Mouse (Mus musculus) urinary bladder, adult 18-20 months (tissue): Measurements from ENCODE around the gene Bcr.

Source experiments
- DNase-seq, 2 experiments: peaks; one replicate each; pipeline ENCODE4 v3.0.0; 2022; ENCODE audit warnings: low spot score in 2 of 2, mixed read lengths in 2 of 2

Bcr gene

GRCm38 (mm10) chr10:75130372-75131046 lies 70.1 kb downstream of the Bcr start:
- no peak for DNase-seq

GRCm38 (mm10) chr10:75131625-75132024 lies 71.2 kb downstream of the Bcr start:
- no peak for DNase-seq

GRCm38 (mm10) chr10:75134861-75135517 lies 74.6 kb downstream of the Bcr start:
- no peak for DNase-seq

- no peak for DNase-seq
Measured at GRCm38 (mm10) chr10:75135518-75136162, 75.2 kb downstream of the Bcr start.

- DNase-seq = no peak
Measured at GRCm38 (mm10) chr10:75137148-75137547, 76.8 kb downstream of the Bcr start.

GRCm38 (mm10) chr10:75145221-75145620 lies 84.8 kb downstream of the Bcr start:
- DNase-seq = no peak

- DNase-seq = no peak
Measured at GRCm38 (mm10) chr10:75146001-75146400, 85.6 kb downstream of the Bcr start.

- DNase-seq = no peak
Measured at GRCm38 (mm10) chr10:75146619-75147018, 86.2 kb downstream of the Bcr start.

GRCm38 (mm10) chr10:75148295-75148694 lies 87.9 kb downstream of the Bcr start:
- DNase-seq = no peak

GRCm38 (mm10) chr10:75150361-75150760 lies 90.0 kb downstream of the Bcr start:
- no peak for DNase-seq

GRCm38 (mm10) chr10:75151311-75151710 lies 90.9 kb downstream of the Bcr start:
- peak; percentile 30 to 66 for DNase-seq

- no peak for DNase-seq
Measured at GRCm38 (mm10) chr10:75156835-75157234, 96.4 kb downstream of the Bcr start.

GRCm38 (mm10) chr10:75157713-75158112 lies 97.3 kb downstream of the Bcr start:
- no peak for DNase-seq

GRCm38 (mm10) chr10:75158356-75158755 lies 98.0 kb downstream of the Bcr start:
- no peak for DNase-seq

- DNase-seq = no peak
Measured at GRCm38 (mm10) chr10:75160171-75160900, 99.9 kb downstream of the Bcr start.

- DNase-seq = no peak
Measured at GRCm38 (mm10) chr10:75165825-75166481, 105.6 kb downstream of the Bcr start.

- DNase-seq = no peak
Measured at GRCm38 (mm10) chr10:75166601-75167000, 106.2 kb downstream of the Bcr start.

GRCm38 (mm10) chr10:75170207-75170850 lies 109.9 kb downstream of the Bcr start:
- peak in 1 of 2 experiments; percentile 48 for DNase-seq

GRCm38 (mm10) chr10:75173056-75173455 lies 112.7 kb downstream of the Bcr start:
- no peak for DNase-seq

GRCm38 (mm10) chr10:75173712-75174111 lies 113.3 kb downstream of the Bcr start:
- DNase-seq = no peak

- DNase-seq = no peak
Measured at GRCm38 (mm10) chr10:75176494-75176893, 116.1 kb downstream of the Bcr start.
